Mouse (Mus musculus) heart, embryonic 15.5 days (tissue): ENCODE measurements at regions not wholly inside any gene's neighbourhood (a gene's known extent, or its start where the extent isn't known, plus 50 kb on each side); places are given as distances from the start of the nearest gene placed in this dataset.

Experiments
- ATAC-seq: fragments of 200-750 bp; cut with Nextera tagmentation; replicated peaks from 2 replicates; pipeline ENCODE4 v1.8.0; 2017; ENCODE audit warnings: low read depth, moderate TSS enrichment; ENCODE audit not compliant: insufficient number of reproducible peaks, insufficient read depth, low FRiP score
- H3K27ac ChIP-seq: fragments of 300-500 bp; sonication (generic); 2 replicates; pipeline ENCODE4 v1.5.1; 2015; ENCODE audit warnings: mild to moderate bottlenecking, inconsistent platforms
- H3K27me3 ChIP-seq: fragments of 300-500 bp; sonication (generic); 2 replicates; pipeline ENCODE4 v1.6.1; 2015; ENCODE audit warnings: inconsistent platforms
- H3K36me3 ChIP-seq: fragments of 300-500 bp; sonication (generic); 2 replicates; pipeline ENCODE4 v1.6.1; 2015; ENCODE audit warnings: mild to moderate bottlenecking, inconsistent platforms
- H3K4me1 ChIP-seq: fragments of 300-500 bp; sonication (generic); replicated peaks from 2 replicates; pipeline ENCODE4 v1.6.1; 2015; ENCODE audit warnings: inconsistent platforms
- H3K4me2 ChIP-seq: fragments of 300-500 bp; sonication (generic); 2 replicates; pipeline ENCODE4 v1.6.1; 2015; ENCODE audit warnings: inconsistent platforms, mild to moderate bottlenecking, moderate library complexity
- H3K4me3 ChIP-seq: fragments of 300-500 bp; sonication (generic); 2 replicates; pipeline ENCODE4 v1.5.1; 2015; ENCODE audit warnings: mild to moderate bottlenecking, inconsistent platforms
- H3K9ac ChIP-seq: fragments of 300-500 bp; sonication (generic); 2 replicates; pipeline ENCODE4 v1.6.1; 2015; ENCODE audit warnings: mild to moderate bottlenecking, inconsistent platforms
- H3K9me3 ChIP-seq: fragments of 300-500 bp; sonication (generic); replicated peaks from 2 replicates; pipeline ENCODE4 v1.6.1; 2016; ENCODE audit warnings: inconsistent platforms
- WGBS: fragments of 180-500 bp; shearing (Covaris S2); methylation state at CpG from one replicate; pipeline ENCODE4 v1.1.7; 2015; ENCODE audit warnings: mixed read lengths; 5-methylcytosine and 5-hydroxymethylcytosine counted together

DNA sequence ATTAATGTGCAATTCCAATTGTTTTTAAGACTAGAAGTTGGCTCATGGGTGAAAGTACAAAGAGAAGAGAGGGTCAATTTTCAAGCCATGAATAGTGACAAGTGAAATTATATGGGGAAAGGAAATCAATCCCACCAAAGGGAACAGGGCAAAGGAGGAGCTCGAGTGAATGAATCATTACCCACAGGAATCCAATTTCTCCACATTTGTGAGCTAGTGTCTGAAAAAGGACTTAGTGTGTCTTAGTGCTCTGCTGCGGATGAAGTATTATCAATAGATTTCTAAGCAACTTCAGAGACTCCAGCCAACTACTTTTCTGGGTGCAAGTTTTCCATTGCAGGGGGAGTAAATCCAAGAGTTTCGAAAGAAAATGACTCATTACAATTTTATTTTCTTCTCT is 552.5 kb upstream of the Frg1 start:
- no peak for ATAC-seq
- H3K4me3 ChIP-seq = no peak overlapping the region
- H3K4me2 ChIP-seq = no peak overlapping the region
- 76% methylated on average over 3 of the region's 3 CpGs for WGBS
- no peaks in the 10 kb centered on the region for H3K27me3 ChIP-seq
- no peaks in the 10 kb centered on the region for H3K9me3 ChIP-seq
- H3K36me3 ChIP-seq = no peaks in the 10 kb centered on the region
- H3K27ac ChIP-seq = no peak overlapping the region
- H3K9ac ChIP-seq = no peak overlapping the region
- no peaks in the 10 kb centered on the region for H3K4me1 ChIP-seq

DNA sequence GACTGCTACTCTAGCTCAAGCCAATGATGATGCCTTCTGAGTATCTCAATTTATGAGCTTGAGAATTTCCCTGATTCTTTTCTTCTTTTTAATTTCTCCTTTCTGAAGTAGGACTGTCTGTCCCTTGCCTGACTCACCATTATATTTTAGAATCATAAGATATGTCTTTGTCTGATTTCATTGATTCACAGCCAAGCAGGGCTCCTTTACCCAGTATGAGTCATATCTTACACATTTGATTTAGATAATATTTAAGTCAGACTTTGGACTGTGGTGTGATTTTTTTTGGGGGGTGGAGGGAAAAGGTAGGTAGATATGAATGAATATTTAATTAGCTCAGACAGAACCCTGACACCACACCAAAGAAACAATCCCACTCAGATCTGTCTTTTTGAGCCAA is 547.2 kb upstream of the Frg1 start:
- Histone ChIP-seq H3K36me3 (no peaks in the 10 kb centered on the region), H3K4me3 (no peak overlapping the region), H3K4me2 (no peak overlapping the region), H3K27me3 (no peaks in the 10 kb centered on the region), H3K9ac (no peak overlapping the region), H3K4me1 (no peaks in the 10 kb centered on the region), H3K9me3 (no peaks in the 10 kb centered on the region), H3K27ac (no peak overlapping the region)
- no peak for ATAC-seq

DNA sequence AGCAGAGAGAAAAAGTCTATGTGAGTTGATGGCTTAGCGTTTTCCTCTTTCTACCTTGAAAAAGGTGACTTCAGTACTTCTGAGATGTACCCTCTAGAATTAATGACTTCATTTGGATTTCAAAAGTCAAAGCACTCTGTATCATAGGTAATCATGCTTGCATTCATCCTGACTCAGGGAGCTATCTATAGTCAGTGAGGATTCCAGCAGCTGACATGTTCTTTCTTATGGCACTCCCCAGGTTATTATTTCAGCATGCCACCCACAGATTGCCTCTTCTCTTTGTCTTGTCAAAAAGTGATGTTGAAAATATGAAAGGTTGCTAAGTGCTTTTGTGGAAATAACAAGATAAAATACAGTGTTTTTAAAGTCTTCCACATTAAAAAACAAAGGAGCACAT is 540.0 kb upstream of the Frg1 start:
- ATAC-seq = no peak
- no peaks in the 10 kb centered on the region for H3K4me1 ChIP-seq
- WGBS = 78% methylated on average over 1 of the region's 1 CpGs
- H3K27me3 ChIP-seq = no peaks in the 10 kb centered on the region
- H3K36me3 ChIP-seq = no peaks in the 10 kb centered on the region
- no peak overlapping the region for H3K27ac ChIP-seq
- no peak overlapping the region for H3K9ac ChIP-seq
- H3K9me3 ChIP-seq = no peaks in the 10 kb centered on the region
- no peak overlapping the region for H3K4me2 ChIP-seq
- H3K4me3 ChIP-seq = no peak overlapping the region

DNA sequence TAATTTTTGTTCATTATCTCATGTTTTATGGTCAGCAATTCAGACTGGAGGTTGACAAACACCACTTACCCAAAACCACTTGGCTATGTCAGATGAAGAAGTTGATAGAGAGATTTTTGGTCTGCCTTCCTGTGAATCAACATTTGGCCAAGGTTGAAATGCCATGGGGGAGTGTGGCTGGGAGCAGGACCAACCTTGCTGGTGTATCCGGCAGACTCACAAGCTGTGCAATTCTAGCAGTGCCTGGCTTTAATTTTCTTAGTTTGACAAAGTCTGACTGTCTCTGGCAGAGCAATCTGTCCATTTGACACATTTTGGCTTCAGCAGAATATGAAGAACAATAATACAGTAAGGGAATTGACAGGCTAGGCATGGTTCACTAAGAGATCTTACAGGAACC is 533.9 kb upstream of the Frg1 start:
- no peaks in the 10 kb centered on the region for H3K9me3 ChIP-seq
- no peak overlapping the region for H3K4me3 ChIP-seq
- ATAC-seq = no peak
- no peaks in the 10 kb centered on the region for H3K36me3 ChIP-seq
- H3K4me2 ChIP-seq = no peak overlapping the region
- no peak overlapping the region for H3K9ac ChIP-seq
- no peaks in the 10 kb centered on the region for H3K4me1 ChIP-seq
- WGBS = 78% methylated on average over 1 of the region's 1 CpGs
- no peaks in the 10 kb centered on the region for H3K27me3 ChIP-seq
- no peak overlapping the region for H3K27ac ChIP-seq

DNA sequence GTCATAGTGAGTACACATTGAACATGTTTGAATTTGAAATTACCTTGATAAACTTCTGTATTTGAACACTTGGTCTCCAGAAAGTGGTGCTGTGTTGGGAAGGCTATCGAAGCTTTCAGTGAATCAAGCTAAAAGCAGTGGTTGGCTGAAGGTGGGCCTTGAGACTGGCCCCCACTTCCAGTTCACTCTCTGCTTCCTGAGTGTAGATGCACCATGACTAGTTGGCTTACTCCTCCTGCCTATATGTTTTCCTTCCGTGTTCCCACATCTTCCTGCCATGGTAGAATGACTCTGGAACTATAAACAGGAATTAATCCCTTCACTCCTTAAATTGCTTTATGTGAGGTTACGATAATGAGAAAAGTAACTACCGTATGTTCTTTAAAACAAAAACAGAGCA is 522.4 kb upstream of the Frg1 start:
- Histone ChIP-seq H3K9me3 (no peaks in the 10 kb centered on the region), H3K9ac (no peak overlapping the region), H3K4me3 (no peak overlapping the region), H3K4me1 (no peaks in the 10 kb centered on the region), H3K27me3 (no peaks in the 10 kb centered on the region), H3K27ac (no peak overlapping the region), H3K36me3 (no peaks in the 10 kb centered on the region), H3K4me2 (no peak overlapping the region)
- 73% methylated on average over 4 of the region's 4 CpGs for WGBS
- no peak for ATAC-seq

DNA sequence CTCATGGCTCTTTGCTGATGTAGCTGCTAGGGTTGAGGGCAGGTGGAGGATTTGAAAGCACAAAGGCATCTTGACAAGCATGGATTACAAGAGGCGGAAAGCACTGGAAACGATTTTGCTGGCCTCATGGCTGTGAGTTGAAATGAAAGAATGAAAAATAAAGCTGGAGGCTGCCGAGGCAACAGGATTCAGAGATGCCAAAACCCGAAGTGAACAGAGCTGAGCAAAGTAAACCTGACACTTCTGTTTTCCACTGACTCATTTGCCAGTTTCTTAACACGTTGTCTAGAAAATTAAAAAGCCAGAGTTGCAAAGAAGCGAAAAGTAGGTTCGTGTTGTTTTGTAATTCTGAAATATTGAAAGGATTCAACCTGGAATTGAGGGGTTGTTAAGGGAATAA is 504.2 kb upstream of the Frg1 start:
- ATAC-seq = no peak
- Histone ChIP-seq H3K4me2 (no peak overlapping the region), H3K9ac (no peak overlapping the region), H3K27ac (no peak overlapping the region), H3K4me1 (no peaks in the 10 kb centered on the region), H3K4me3 (no peak overlapping the region), H3K27me3 (no peaks in the 10 kb centered on the region), H3K36me3 (no peaks in the 10 kb centered on the region), H3K9me3 (no peaks in the 10 kb centered on the region)
- WGBS = 72% methylated on average over 7 of the region's 7 CpGs

DNA sequence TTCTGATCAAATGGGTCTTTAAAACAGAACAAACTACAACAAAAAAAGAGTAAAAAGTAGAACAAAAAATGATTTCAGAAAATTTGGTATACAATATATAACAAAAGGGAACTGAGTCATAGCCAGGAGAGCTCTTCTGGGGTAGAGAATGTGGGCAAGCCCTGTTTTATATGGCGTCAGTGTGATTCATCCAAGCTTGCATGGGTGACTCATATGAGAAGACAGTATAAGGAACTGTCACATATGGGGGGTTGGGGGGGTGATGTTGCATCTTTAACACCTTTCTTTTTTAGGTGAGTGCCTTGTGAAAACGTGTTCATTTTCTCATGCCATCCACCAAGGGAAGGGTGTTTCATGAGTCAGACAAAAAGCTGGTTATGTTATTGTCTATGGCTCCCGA is 503.7 kb upstream of the Frg1 start:
- Histone ChIP-seq H3K4me2 (no peak overlapping the region), H3K27me3 (no peaks in the 10 kb centered on the region), H3K4me1 (no peaks in the 10 kb centered on the region), H3K9me3 (no peaks in the 10 kb centered on the region), H3K4me3 (no peak overlapping the region), H3K36me3 (no peaks in the 10 kb centered on the region), H3K9ac (no peak overlapping the region), H3K27ac (no peak overlapping the region)
- ATAC-seq = no peak
- WGBS = 73% methylated on average over 3 of the region's 3 CpGs

DNA sequence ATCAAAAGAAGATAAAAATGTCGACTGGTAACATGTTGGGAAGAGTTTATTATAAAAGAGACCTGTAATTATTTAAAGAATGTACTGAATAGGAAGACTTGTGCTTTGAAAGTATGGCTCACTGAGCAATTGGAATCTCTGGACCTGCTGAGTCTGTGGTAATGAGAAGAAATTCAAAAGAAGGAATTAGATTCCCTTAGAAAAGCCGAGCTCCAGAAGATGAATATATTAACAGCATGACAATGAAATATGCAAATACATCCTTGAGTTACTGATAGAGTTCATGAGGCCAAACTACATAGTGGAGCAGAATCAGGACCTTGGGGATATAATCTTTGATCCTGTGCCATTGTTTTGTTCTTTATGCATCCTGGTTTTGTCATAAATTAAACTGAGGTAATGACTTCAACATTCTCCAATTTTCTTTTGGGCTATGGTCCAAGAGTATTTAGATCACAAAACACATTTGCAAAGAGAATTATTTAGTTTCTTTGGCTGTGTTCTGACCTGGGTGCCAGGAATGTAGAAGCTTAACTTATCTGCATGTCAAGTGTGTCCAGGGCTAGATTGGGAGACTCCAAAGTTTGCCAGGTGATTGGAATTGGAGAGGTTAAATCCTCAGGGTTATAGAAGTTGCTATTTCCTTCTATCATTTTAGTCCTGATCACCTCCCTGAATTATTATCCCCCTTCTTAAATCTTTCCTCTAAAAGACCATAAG is 461.3 kb upstream of the Frg1 start:
- ATAC-seq = no peak
- no peak overlapping the region for H3K9ac ChIP-seq
- H3K9me3 ChIP-seq = no peaks in the 10 kb centered on the region
- H3K4me2 ChIP-seq = no peak overlapping the region
- H3K4me1 ChIP-seq = no peaks in the 10 kb centered on the region
- WGBS = 44% methylated on average over 2 of the region's 2 CpGs
- H3K27ac ChIP-seq = no peak overlapping the region
- H3K4me3 ChIP-seq = no peak overlapping the region
- H3K27me3 ChIP-seq = no peaks in the 10 kb centered on the region
- no peaks in the 10 kb centered on the region for H3K36me3 ChIP-seq

DNA sequence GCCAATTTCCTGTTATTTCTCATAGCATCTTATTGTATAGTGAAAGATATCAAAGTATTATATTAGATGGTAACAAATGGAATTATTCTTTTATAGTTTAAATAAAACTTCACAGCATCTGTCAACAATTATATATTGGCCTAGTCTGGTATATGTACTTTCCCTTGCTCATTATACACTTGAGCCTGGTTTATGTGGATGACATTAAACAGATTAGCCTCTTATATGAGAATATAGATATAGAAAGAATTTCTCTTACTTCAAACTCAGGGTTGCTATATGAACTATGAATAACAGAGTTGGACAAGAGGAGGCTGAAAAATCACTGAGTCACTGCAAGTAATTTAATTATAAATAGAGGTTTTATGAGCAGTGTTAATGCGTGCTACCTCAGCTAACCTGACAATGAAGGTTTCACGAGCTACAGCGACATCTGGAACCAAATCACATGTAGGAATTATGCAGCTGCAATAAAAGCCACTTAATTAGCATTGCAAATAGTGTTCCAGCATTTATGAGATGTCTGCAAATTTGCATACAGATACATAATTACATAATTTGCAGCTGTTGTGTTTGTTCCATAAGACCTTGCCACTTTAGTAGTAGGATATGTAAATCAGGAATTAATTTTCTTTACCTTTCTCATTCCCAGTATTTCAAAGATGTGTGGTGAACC is 452.9 kb upstream of the Frg1 start:
- Histone ChIP-seq H3K4me3 (no peak overlapping the region), H3K36me3 (no peaks in the 10 kb centered on the region), H3K4me1 (no peaks in the 10 kb centered on the region), H3K9me3 (no peaks in the 10 kb centered on the region), H3K9ac (no peak overlapping the region), H3K27me3 (no peaks in the 10 kb centered on the region), H3K27ac (no peak overlapping the region), H3K4me2 (no peak overlapping the region)
- no peak for ATAC-seq
- WGBS = 84% methylated on average over 3 of the region's 3 CpGs

DNA sequence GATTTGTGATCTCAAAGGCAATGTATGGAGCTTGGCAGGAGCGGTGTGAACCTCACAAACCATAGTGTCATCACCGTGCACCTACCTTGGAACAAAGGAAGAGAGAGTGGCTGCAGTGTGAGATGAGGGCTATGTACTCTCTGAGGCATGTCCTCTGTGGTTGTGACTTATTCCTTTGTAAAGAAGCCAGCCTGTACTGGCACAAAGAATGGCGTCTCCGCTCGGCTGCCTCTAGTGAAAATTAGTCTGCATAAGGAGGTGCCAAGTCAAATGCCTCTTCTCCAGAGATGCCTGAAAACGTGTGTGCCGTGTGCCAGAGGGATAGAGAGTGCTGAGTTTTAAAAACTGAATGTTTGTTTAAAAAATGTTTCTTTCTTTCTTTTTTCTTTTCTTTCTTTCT is 444.0 kb upstream of the Frg1 start:
- Histone ChIP-seq H3K4me1 (no peaks in the 10 kb centered on the region), H3K4me2 (no peak overlapping the region), H3K27ac (no peak overlapping the region), H3K9me3 (no peaks in the 10 kb centered on the region), H3K4me3 (no peak overlapping the region), H3K36me3 (no peaks in the 10 kb centered on the region), H3K27me3 (no peaks in the 10 kb centered on the region), H3K9ac (no peak overlapping the region)
- 81% methylated on average over 7 of the region's 7 CpGs for WGBS
- ATAC-seq = no peak

DNA sequence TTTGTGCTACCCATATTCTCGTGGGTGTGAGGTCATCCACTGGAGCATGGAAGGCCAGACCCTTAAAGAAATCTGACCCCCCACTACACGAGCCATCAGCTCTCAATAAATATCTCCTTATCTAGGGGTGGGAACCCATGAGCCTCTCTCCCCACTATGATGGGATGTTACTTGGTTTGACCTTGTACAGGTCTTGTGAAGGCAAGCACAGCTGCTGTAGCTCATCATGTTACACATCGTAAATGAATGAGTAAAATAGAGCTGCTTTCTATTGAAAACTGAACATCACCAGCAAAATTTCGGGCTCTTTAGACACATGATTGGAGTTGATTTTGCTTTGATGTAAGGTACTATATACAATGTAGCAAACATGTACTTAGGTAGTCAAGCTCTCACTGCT is 414.8 kb upstream of the Frg1 start:
- 62% methylated on average over 4 of the region's 4 CpGs for WGBS
- Histone ChIP-seq H3K4me2 (no peak overlapping the region), H3K4me1 (no peaks in the 10 kb centered on the region; the same call in 1 of the 2 replicates), H3K4me3 (no peak overlapping the region), H3K9ac (no peak overlapping the region), H3K27ac (no peak overlapping the region), H3K27me3 (no peaks in the 10 kb centered on the region), H3K36me3 (no peaks in the 10 kb centered on the region), H3K9me3 (no peaks in the 10 kb centered on the region)
- ATAC-seq = no peak

DNA sequence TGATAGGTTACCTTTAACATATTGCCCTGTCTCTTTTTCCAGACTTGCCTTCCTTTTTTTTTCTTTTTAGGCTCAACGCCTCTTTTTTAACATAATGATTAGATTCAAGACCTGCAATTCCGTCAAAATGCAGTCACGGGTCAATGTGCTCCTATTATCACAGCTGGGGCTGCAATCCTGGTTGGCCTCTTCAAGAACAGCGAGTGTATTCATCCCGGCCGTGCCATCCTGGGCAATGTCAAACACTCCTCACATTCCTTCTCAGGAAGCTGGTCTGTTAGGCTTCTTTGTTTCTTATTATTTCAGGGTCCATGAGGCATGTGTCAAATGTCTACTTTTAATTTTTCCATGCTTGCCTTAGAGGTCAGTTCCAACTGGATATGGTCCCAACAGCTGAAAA is 413.5 kb upstream of the Frg1 start:
- no peak overlapping the region for H3K4me3 ChIP-seq
- no peaks in the 10 kb centered on the region for H3K27me3 ChIP-seq
- H3K4me1 ChIP-seq = no peaks in the 10 kb centered on the region; the same call in 1 of the 2 replicates
- H3K4me2 ChIP-seq = no peak overlapping the region
- no peak overlapping the region for H3K27ac ChIP-seq
- H3K36me3 ChIP-seq = no peaks in the 10 kb centered on the region
- 0 out of 2 replicates have a peak, but pooled peaks have one; percentile 43 for ATAC-seq
- WGBS = 40% methylated on average over 6 of the region's 6 CpGs
- H3K9me3 ChIP-seq = no peaks in the 10 kb centered on the region
- no peak overlapping the region for H3K9ac ChIP-seq
